Mouse (Mus musculus): ENCODE results near the gene Eml4.

The Eml4 gene

DNA sequence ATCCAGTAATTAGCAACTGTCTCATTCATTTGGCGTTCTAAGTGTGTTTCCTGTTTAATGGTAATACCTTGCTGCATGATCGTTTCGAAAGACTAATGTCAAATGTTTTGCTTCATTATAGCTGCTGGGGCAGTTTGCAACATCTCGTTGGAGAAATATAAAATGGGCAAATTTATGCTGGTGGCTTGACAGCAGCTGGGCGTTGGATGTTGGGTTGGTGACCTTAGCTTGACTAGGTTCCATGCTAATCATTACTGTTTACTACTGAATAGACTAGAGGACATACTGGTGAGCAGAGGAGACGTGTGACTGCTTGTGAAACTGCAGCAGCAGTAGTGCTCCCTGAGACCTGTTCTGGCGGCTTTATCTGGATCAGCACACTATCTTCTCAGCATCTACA is 6.5 kb upstream of the Eml4 start:
- no peak for DNase-seq (ENCODE audit: low spot score in 2 of 2)

DNA sequence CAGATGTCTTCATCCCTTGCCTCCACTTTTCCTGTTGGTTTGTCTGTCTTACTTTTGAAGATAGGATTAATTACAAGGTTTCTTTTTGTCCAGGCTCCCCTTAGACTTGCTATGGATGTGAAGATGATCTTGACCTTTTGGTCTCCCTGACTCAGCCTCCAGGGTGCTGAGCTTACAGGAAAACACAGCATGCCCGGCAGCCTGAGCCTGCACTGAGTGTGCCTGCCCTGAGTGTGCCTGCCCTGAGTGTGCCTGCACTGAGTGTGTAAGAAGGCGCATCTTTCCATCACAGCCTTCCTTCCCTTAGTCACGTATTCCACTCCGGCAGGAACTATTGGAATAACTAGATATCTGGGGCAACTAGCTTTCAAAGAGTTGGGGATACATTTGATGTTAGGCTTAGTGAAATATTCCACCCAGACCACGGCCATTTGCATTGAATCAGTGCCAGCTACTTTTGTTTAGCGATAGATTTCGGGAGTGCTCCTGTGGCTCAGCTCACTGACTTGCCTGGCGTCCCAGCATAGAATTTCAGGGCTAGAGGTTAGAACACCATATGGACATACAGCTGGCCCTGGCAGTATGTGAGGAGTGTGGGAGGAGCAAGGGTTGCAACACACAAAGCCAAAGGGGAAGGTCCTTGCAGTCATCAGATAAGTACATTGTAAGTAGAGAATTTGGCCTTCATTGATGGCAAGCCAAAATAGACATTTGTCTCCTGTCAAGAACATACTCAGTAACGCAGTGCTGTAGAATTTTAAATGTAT is 2.5 kb upstream of the Eml4 start:
- no peak for DNase-seq (ENCODE audit: low spot score in 2 of 2)

DNA sequence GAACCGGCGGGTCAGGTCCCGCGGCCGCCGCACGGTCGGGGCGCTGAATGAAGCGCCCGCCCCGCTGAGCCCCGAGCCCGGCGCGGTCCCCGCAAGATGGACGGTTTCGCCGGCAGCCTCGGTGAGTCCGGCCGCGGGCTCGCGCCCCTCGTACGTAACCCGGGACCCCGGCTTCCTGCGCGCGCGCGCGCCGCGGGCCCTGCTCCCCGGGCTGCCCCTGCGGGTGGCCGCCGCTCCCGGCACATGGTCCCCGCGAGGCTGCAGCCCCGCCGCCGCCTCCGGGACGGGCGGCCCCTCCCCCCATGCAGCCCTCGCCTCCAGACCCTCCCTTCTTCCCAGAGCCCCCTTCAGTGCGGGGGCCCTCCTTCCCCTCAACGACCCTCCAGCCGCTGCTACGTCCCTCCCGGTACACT is 394 bp downstream of the Eml4 start:
- no peak for DNase-seq (ENCODE audit: low spot score in 2 of 2)

DNA sequence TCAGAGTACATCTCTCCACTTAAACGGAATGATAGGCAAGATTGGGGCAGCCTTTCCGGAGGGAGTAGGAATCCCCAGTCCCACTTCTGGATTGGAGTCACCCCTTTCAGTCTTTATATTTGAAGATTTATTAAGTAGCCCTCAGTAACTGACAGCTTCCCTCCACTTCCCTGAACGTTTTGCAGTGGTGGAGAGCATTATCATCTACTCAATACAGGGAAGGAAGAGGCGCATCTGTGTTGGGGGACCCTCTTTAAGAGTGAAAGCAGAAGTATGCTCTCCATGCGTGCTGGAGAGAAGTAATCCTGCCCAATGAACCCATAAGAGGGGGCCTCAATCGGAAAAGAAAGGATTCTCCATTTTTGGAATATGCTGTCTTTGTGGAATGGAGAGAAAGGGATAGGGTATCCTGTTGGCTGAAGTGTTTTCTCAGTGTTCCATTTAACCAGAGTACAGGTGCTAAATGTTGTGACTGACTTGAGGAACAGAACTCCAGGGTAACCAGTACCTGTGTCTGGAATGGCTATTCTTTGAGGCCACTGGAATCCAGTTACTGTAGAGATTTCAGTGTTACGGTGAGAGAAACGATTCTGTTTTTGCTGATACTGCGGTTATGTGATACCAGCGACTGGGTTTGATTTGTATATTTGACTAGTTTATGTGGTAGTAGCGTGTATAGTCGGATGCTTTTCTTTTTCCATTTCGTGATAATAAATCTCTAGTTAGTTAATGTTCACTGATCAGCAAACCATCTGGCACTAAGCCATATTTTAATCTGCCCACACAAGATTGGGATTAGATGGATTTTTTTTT is 1.1 kb downstream of the Eml4 start:
- DNase-seq (ENCODE audit: low spot score in 2 of 2), result peak in 1 of 2 experiments; percentile 18

GRCm38 (mm10) chr17:83352456-83352855 is 1.7 kb downstream of the Eml4 start:
- no peak for DNase-seq (ENCODE audit: low spot score in 2 of 2)

- DNase-seq (ENCODE audit: low spot score in 2 of 2), result no peak
Measured at GRCm38 (mm10) chr17:83353011-83353410, 2.3 kb downstream of the Eml4 start.

- DNase-seq (ENCODE audit: low spot score in 2 of 2), result no peak
Measured at GRCm38 (mm10) chr17:83353460-83353859, 2.7 kb downstream of the Eml4 start.

DNA sequence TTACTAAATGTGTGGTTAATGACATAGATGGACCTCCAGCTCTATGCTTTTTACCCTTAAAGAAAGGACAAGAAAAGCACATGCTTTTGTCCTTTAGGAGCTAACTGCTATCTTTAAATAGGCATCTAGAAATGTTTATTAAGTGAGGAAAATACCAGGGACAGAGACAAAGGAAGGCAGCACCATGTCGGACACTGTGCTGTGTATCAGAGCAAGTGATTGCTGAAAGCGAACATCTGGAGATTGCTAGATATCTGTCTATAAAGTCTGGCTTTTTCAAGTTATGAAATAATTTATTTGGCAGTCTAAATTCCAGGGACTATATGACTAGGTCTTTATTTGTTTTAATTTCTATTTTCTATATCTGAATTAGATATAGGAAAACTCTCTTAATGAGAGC is 4.8 kb downstream of the Eml4 start:
- DNase-seq (ENCODE audit: low spot score in 2 of 2), result no peak

GRCm38 (mm10) chr17:83359934-83360333 is 9.2 kb downstream of the Eml4 start:
- DNase-seq (ENCODE audit: low spot score in 2 of 2), result no peak

DNA sequence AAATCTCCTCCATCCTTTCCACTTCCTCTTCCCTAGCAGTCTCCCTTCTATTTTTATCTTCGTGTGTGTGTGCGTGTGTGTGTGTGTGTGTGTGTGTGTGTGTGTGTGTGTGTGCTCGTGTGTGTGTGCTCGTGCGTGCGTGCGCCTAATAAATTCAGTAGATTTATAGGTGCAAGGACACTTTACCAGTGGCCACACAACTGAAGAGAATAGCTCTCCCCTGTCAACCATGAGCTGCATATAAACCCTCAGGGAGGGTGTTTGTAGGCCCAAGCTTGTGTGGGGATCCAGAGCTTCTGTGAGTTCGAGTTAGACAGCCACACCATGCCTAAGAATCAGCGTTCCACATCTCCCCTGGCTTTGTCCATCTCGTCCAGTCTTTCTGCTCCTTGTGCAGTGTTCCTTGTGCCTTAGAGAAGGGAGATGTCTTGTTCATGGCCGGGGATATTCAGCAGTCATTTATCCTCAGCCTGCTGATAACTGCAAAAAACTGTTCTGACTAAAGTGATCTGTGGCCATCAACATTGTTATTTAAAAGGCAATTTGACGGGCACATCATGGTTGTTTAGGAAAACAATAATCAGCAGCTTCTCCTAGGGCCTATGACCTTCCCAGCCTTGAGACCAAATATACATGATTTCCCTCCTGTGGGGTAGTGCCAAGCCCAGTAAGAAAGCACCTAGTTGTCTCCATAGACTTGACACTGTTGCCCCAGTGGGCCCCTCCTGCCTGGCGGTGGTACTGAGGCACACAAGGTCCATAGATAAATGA is 10.2 kb downstream of the Eml4 start:
- DNase-seq (ENCODE audit: low spot score in 2 of 2), result no peak

GRCm38 (mm10) chr17:83363081-83363480 is 12.3 kb downstream of the Eml4 start:
- no peak for DNase-seq (ENCODE audit: low spot score in 2 of 2)

DNA sequence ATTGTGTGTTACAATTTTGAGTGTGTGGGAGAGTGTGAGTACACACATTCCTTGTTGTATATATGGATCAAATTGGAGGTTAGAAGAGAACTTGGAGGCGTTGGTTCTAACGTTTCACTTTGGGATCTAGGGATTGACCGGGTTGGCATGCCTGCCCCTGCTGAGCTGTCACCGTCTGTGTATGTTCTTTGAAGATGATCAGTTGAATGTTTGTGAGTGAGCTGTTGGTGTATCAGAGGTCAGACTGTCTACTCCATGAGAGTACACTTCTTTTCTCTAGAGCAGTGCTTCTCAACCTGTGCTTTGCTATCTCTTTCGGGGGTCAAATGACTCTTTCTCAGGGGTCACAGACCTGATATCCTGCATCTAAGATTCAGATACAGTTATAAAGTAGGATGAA is 13.6 kb downstream of the Eml4 start:
- DNase-seq (ENCODE audit: low spot score in 2 of 2), result no peak

DNA sequence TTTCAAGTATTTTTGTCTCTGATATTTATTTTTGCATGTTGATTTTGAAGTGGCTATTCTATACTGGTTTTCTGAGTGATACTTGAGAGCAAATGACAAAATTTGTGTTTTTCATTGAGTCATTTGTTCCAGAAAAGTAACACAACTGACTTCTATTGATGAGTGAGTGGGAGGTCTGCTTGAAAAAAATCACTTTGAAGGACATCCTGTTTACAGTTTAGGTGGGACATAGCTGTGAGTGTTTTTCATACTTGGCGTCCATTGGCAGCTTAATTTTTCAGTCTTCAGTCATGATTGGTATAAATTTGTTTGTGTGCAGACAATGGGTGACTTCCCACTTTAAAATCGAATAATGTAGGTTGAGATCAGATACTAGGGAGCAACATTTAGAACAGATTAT is 14.4 kb downstream of the Eml4 start:
- no peak for DNase-seq (ENCODE audit: low spot score in 2 of 2)

DNA sequence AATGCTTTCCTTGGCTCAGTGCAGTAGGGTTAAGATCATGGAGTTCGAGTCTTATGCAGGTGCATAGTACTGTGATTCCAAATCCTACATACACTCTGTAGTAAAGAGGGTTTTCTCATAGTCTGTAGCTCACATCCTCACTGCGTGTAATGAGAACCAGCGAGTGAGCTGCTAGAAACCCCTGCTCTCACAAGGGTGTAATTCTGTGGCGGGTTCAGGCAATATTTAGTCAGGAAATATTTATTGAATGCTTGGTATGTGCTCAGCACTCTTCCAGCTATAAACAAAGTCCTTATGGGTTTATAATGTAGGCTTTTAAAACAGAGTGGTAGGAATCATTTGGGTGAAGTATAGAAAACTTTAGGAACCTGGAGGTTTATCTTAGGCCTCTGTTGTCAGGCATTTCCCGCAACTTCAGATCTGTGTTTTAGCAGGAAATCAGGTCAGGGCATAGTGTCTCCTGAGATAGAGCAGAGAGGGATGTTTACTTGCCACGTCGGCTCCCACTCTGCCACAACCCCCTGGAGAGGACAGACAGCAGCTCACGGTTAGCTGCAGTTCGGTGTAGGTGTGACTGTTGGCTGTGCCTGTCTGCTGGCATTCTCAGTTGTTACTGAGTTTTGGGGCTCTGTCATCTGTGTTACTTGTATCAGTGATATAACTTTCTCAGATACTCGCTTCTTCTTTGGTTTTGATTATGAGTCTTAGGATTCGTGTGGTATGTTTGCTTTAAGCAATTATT is 15.1 kb downstream of the Eml4 start:
- DNase-seq (ENCODE audit: low spot score in 2 of 2), result no peak

DNA sequence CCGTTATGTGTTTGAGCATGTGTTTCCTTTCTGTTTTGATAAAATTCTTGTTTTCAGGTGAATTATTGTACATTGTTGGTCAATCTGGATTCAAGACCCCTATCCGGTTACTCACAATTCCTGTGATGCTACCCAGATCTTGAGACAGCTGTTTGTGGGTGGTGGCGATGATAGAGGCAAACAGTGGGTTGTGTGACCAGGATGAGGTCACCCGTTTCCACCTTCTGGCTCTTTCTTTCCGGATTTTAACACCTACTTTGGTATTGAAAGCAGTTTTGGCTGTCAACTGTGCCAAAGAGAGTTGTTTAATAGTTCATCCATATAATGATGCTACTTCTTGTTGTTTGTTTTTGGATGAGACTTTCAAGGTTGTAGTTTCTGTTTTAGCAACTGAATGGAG is 16.7 kb downstream of the Eml4 start:
- no peak for DNase-seq (ENCODE audit: low spot score in 2 of 2)

DNA sequence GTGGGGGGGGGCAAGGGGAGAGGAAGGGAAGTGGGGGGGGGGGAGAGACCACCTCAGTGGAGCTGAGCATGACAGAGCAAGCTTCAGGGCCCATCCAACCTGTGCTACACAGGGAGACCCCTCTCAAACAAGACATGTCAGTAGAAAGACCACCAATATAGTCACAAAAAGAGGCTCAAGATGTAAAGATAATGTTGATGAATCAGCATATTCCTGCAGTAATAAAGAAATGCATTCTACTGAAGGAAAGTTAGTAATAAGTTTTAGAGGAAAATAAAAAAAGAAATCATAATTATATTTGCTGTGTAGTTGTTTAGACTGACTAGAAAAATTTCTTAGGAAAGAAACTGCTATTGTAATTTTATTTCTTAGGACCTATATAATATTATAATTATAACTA is 23.4 kb downstream of the Eml4 start:
- DNase-seq (ENCODE audit: low spot score in 2 of 2), result no peak

DNA sequence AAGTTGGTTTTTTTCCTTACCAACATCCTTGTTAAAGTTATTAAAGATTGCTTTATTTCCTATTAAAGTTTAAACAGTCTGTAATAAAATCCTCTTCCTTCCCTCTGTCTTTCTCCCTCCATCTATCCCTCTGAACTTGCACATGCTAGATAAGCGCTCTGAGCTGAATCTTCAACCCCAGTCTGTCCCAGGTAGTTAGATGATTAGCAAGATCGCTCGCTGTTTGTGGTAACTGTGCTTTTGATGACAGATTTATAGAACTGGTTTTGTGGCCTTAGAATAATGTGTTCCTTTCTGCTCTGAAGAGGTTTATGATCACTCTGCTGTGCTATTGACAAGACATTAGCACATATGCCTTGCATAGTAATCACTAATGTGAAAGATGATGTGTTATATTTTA is 25.1 kb downstream of the Eml4 start:
- no peak for DNase-seq (ENCODE audit: low spot score in 2 of 2)

DNA sequence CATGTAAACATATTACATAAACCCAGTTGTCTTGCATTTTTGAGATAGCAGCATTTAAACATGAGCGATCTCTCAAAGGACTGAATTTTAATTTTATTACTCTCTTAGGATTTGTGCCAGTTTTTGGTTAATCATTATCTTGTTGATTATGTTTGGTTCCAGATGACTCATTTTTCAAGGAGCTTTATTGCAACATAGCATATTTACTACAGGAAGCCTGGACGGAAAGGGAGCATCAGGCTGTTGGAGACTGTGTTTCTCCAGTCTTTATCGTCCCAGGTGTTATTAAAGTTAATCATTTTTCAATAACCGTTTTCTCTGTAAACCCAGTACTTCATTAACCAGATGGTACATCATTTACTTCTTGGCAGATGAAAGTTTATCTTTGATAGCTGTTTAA is 26.1 kb downstream of the Eml4 start:
- no peak for DNase-seq (ENCODE audit: low spot score in 2 of 2)

- no peak for DNase-seq (ENCODE audit: low spot score in 2 of 2)
Measured at GRCm38 (mm10) chr17:83377755-83378443, 27.2 kb downstream of the Eml4 start.

- no peak for DNase-seq (ENCODE audit: low spot score in 2 of 2)
Measured at GRCm38 (mm10) chr17:83378444-83378762, 27.7 kb downstream of the Eml4 start.

DNA sequence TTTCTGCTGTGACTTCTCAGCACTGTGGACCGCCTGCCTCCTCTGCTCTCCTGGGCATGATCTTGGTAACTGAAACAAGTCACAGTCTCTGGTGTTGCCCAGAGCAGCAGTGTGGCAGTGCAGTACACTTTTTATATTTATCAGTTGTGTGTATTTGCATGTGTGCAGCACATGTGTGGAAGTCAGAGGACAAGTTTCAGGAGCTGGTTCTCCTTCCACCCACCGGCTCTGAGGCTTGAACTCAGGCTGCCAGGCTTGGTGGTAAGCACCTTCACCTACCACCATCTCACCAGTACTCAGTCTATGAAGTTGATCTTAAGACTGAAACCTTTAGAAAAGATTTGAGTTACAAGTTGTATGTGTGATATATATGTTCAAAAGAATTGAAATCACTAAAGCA is 28.6 kb downstream of the Eml4 start:
- DNase-seq (ENCODE audit: low spot score in 2 of 2), result no peak

All from spleen, postnatal 4 days (tissue).